ENCODE assay signal across 16 mouse cellular contexts in the genomic region with DNA sequence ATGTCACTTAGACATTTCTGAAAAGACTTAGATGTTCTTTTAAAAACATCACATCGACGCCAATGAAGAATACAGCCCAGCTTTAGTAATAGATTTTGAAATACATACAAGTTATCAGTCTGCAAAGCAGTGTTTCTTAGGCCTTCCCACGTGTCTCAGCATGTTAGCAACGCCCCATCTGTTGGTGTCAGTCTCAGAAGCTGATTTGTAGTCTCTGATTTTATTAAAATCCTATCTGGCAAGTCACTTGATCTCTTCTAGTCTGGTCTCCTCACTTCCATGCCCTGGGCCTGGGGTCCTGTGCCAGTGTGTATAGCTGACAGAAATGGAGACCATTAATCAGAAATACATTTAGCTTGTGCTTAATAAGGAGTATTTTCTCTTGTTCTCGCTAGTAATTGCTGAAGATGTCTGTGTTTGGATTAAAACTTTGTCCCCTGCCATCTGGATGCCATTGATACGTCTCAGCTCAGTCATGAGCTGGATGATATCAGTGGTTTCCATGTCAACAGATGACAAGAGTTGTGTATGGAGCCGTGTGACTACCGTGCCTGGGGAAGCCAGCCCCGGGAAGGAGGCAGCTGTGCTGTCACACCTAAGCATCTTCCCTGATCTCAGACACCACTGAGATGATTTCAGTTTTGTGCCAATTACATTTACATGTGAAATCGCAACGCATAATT. TPM values are rescaled to one million over a fixed set of nuclear protein-coding genes. Genes with fewer than 3 reads are reported as not detected.
DNase-seq lines count a peak whose midpoint lies in the region; ATAC-seq and TF ChIP-seq lines count a peak whose summit lies in the region.
"Had no signal": no experiment of that assay in that cellular context is flagged by ENCODE, and none has a peak within 500 bp of the region (broad histone marks: within the 10 kb centered on the region; RNA-seq: fewer than 3 reads in every experiment).

No protein-coding gene starts in this region.

- H3K4me1 ChIP-seq in forebrain, embryonic 13.5 days = peaks cover 48% of the 10 kb centered on the region
- peaks cover 36% of the 10 kb centered on the region for H3K4me1 ChIP-seq in forebrain, embryonic 10.5 days
- H3K4me1 ChIP-seq in neural tube, embryonic 13.5 days (replicated peaks) = peaks cover 48% of the 10 kb centered on the region
- H3K4me1 ChIP-seq in neural tube, embryonic 15.5 days = peaks cover 35% of the 10 kb centered on the region

- peak overlapping the region; percentile 89 for H3K27ac ChIP-seq in forebrain, embryonic 13.5 days
- no peak overlapping the region for H3K27ac ChIP-seq in forebrain, embryonic 10.5 days
- peak overlapping the region; percentile 68; the same call in 1 of the 2 replicates for H3K27ac ChIP-seq in neural tube, embryonic 13.5 days (replicated peaks)
- H3K27ac ChIP-seq in layer of hippocampus, adult 2 months = peak overlapping the region; percentile 83
- peak overlapping the region; percentile 54 for H3K27ac ChIP-seq in neural tube, embryonic 15.5 days (replicated peaks)
- H3K27ac ChIP-seq: heart, embryonic 13.5 days; liver, embryonic 14.5 days had no signal

- no peaks in the 10 kb centered on the region for H3K9me3 ChIP-seq in forebrain, embryonic 13.5 days (replicated peaks)
- H3K9me3 ChIP-seq in forebrain, embryonic 10.5 days = no peaks in the 10 kb centered on the region
- no peaks in the 10 kb centered on the region for H3K9me3 ChIP-seq in neural tube, embryonic 13.5 days
- H3K9me3 ChIP-seq in neural tube, embryonic 15.5 days (replicated peaks) = no peaks in the 10 kb centered on the region
- H3K9me3 ChIP-seq: heart, embryonic 13.5 days had no signal

- no peak for DNase-seq in forebrain, embryonic 10.5 days (ENCODE audit: extremely low spot score, low spot score)
- DNase-seq in neural tube, embryonic 10.5 days (ENCODE audit: extremely low spot score, low spot score) = no peak
- DNase-seq in layer of hippocampus, adult 2 months (ENCODE audit: low spot score in 2 of 2) = peak in 1 of 2 experiments; percentile 66
- no peak for DNase-seq in adrenal gland, postnatal 14 days
- DNase-seq: cerebellum, adult 8-10 months; embryo, embryonic 11 days; kidney, adult 8-10 months; left cerebral cortex, postnatal 4 days; lung, postnatal 10 days had no signal

- 54% methylated on average over 11 of the region's 11 CpGs for WGBS in forebrain, embryonic 13.5 days
- 85% methylated on average over 11 of the region's 11 CpGs for WGBS in forebrain, embryonic 10.5 days
- 56% methylated on average over 11 of the region's 11 CpGs for WGBS in neural tube, embryonic 13.5 days
- 47% methylated on average over 11 of the region's 11 CpGs for WGBS in neural tube, embryonic 15.5 days

- H3K27me3 ChIP-seq in forebrain, embryonic 13.5 days = no peaks in the 10 kb centered on the region
- no peaks in the 10 kb centered on the region for H3K27me3 ChIP-seq in forebrain, embryonic 10.5 days (ENCODE audit: poor library complexity, severe bottlenecking)
- H3K27me3 ChIP-seq in neural tube, embryonic 13.5 days = no peaks in the 10 kb centered on the region
- no peaks in the 10 kb centered on the region for H3K27me3 ChIP-seq in neural tube, embryonic 15.5 days (replicated peaks)
- H3K27me3 ChIP-seq: heart, embryonic 13.5 days had no signal

- no peaks in the 10 kb centered on the region for H3K36me3 ChIP-seq in forebrain, embryonic 13.5 days (ENCODE audit: poor library complexity, severe bottlenecking)
- H3K36me3 ChIP-seq in forebrain, embryonic 10.5 days (replicated peaks) = no peaks in the 10 kb centered on the region
- H3K36me3 ChIP-seq in neural tube, embryonic 13.5 days = no peaks in the 10 kb centered on the region
- no peaks in the 10 kb centered on the region for H3K36me3 ChIP-seq in neural tube, embryonic 15.5 days
- H3K36me3 ChIP-seq: heart, embryonic 13.5 days had no signal

- TF ChIP-seq CTCF in layer of hippocampus, adult 2 months (conservative IDR thresholded peaks at IDR 0.05) = no peak

- H3K9ac ChIP-seq in forebrain, embryonic 13.5 days = no peak overlapping the region
- H3K9ac ChIP-seq in neural tube, embryonic 13.5 days = no peak overlapping the region
- no peak overlapping the region for H3K9ac ChIP-seq in neural tube, embryonic 15.5 days (replicated peaks)
- H3K9ac ChIP-seq: heart, embryonic 13.5 days; liver, embryonic 14.5 days had no signal

- 0 out of 2 replicates have a peak overlapping the region, but pooled peaks have one; percentile 6 for H3K4me2 ChIP-seq in forebrain, embryonic 13.5 days
- no peak overlapping the region for H3K4me2 ChIP-seq in neural tube, embryonic 13.5 days
- no peak overlapping the region for H3K4me2 ChIP-seq in neural tube, embryonic 15.5 days
- H3K4me2 ChIP-seq: heart, embryonic 13.5 days had no signal

- ATAC-seq in forebrain, embryonic 13.5 days = peak; percentile 88
- no peak for ATAC-seq in neural tube, embryonic 13.5 days (ENCODE audit: low read depth)
- no peak for ATAC-seq in neural tube, embryonic 15.5 days (ENCODE audit: low FRiP score)
- ATAC-seq in inflammation-experienced regulatory T-cells, adult 6 months = no peak
- ATAC-seq: Patski had no signal

- H3K4me3 ChIP-seq in forebrain, embryonic 13.5 days = no peak overlapping the region
- H3K4me3 ChIP-seq in forebrain, embryonic 10.5 days = no peak overlapping the region
- H3K4me3 ChIP-seq in neural tube, embryonic 13.5 days = no peak overlapping the region
- no peak overlapping the region for H3K4me3 ChIP-seq in layer of hippocampus, adult 2 months
- H3K4me3 ChIP-seq in neural tube, embryonic 15.5 days (replicated peaks) = no peak overlapping the region
- H3K4me3 ChIP-seq: heart, embryonic 13.5 days had no signal

RNA-seq across cellular contexts. Expression of a gene that starts 54.7 kb away (rescaled TPM):
- 15.6 and 19.0 TPM in 2 replicates for polyA plus RNA-seq in forebrain, embryonic 13.5 days (2015; fragmentation: Nextera tagmentation; extraction: Ambion mirVana)
- 16.3 and 16.4 TPM in 2 replicates for polyA plus RNA-seq in forebrain, embryonic 10.5 days (2016; fragmentation: Nextera tagmentation; extraction: Ambion mirVana)
- polyA plus RNA-seq in neural tube, embryonic 13.5 days (2015; fragmentation: Nextera tagmentation; extraction: Ambion mirVana) = 18.4 and 20.2 TPM in 2 replicates
- total RNA-seq in layer of hippocampus, adult 2 months (2021) = 100 to 1,000 TPM; 122 to 133 TPM
- polyA plus RNA-seq in neural tube, embryonic 15.5 days (2015; fragmentation: Nextera tagmentation; extraction: Ambion mirVana) = 22.9 and 24.6 TPM in 2 replicates
- polyA plus RNA-seq in inflammation-experienced regulatory T-cells, adult 6 months (2017; shearing (Covaris generic)) = 10 to 100 TPM; 48.4 to 57.6 (median 56.6) TPM
- 20.8 and 28.2 TPM in 2 replicates for total RNA-seq in adrenal gland, postnatal 14 days (2021)
